Mouse (Mus musculus) kidney, postnatal 0 days (tissue): ENCODE results near the gene Ppm1l. TPM values are rescaled to one million over a fixed set of nuclear protein-coding genes. Genes with fewer than 3 reads are reported as not detected.
"Not testable (repeated sequence)": the region's sequence is repeated elsewhere in the genome, so short reads cannot be mapped to it uniquely, and the experiment has no call there.

Experiments
- ATAC-seq: fragments of 200-750 bp; cut with Nextera tagmentation; replicated peaks from 2 replicates; pipeline ENCODE4 v1.8.0; 2017; ENCODE audit warnings: low read depth, moderate number of reproducible peaks, moderate TSS enrichment, moderate library complexity; ENCODE audit not compliant: low FRiP score
- DNase-seq: peaks from one replicate; pipeline ENCODE4 v3.0.0-alpha.2; 2016; ENCODE audit warnings: low spot score
- H3K27ac ChIP-seq: fragments of 300-500 bp; sonication (generic); 2 replicates; pipeline ENCODE4 v1.5.1; 2014; ENCODE audit warnings: mild to moderate bottlenecking
- H3K27me3 ChIP-seq: fragments of 300-500 bp; sonication (generic); 2 replicates; pipeline ENCODE4 v1.6.1; 2014; ENCODE audit warnings: low read length, mixed read lengths; ENCODE audit not compliant: insufficient read depth
- H3K36me3 ChIP-seq: fragments of 300-500 bp; sonication (generic); 2 replicates; pipeline ENCODE4 v1.6.1; 2014; ENCODE audit warnings: low read length, mixed read lengths; ENCODE audit not compliant: insufficient read depth
- H3K4me1 ChIP-seq: fragments of 300-500 bp; sonication (generic); replicated peaks from 2 replicates; pipeline ENCODE4 v1.6.1; 2014; ENCODE audit warnings: antibody characterized with exemption, low read length, mixed read lengths; ENCODE audit not compliant: insufficient read depth
- H3K4me2 ChIP-seq: fragments of 300-500 bp; sonication (generic); 2 replicates; pipeline ENCODE4 v1.6.1; 2014; ENCODE audit warnings: mild to moderate bottlenecking, low read length, moderate library complexity, mixed read lengths
- H3K4me3 ChIP-seq: fragments of 300-500 bp; sonication (generic); replicated peaks from 2 replicates; pipeline ENCODE4 v1.5.1; 2014; ENCODE audit warnings: low read depth, low read length
- H3K9ac ChIP-seq: fragments of 300-500 bp; sonication (generic); 2 replicates; pipeline ENCODE4 v1.6.1; 2014; ENCODE audit warnings: low read depth, low read length
- H3K9me3 ChIP-seq: fragments of 300-500 bp; sonication (generic); replicated peaks from 2 replicates; pipeline ENCODE4 v1.6.1; 2016; ENCODE audit warnings: low read length, inconsistent platforms, mixed read lengths
- CTCF ChIP-seq: IDR thresholded peaks from 2 replicates; pipeline ENCODE4 v1.5.1; 2016; ENCODE audit warnings: antibody characterized with exemption, low read depth, mild to moderate bottlenecking, moderate library complexity
- WGBS: fragments of 180-500 bp; shearing (Covaris S2); extraction: QIAGEN DNeasy Blood & Tissue Kit; methylation state at CpG from one replicate; pipeline ENCODE4 v1.1.7; 2014; 5-methylcytosine and 5-hydroxymethylcytosine counted together
- polyA plus RNA-seq: library from polyadenylated mRNA; unstranded; fragments of >200 nt; fragmentation: Nextera tagmentation; extraction: Ambion mirVana; gene quantifications from 2 replicates; pipeline ENCODE4 v1.2.1, GENCODE M21; 2015

Gene Ppm1l
- polyA plus RNA-seq, 1 experiment from 2014 or later, result 5.6 TPM

- H3K9ac ChIP-seq, result no peak overlapping the region
- no peak for ATAC-seq
- no peak overlapping the region for H3K27ac ChIP-seq
Observed at GRCm38 (mm10) chr3:69374538-69374937, 57.9 kb downstream of the Ppm1l start.

GRCm38 (mm10) chr3:69374983-69375382 is 58.3 kb downstream of the Ppm1l start:
- 79% methylated on average over 5 of the region's 5 CpGs for WGBS
- Histone ChIP-seq H3K27ac (no peak overlapping the region), H3K9me3 (no peaks in the 10 kb centered on the region), H3K9ac (no peak overlapping the region), H3K4me2 (no peak overlapping the region), H3K27me3 (no peaks in the 10 kb centered on the region), H3K4me3 (no peak overlapping the region), H3K4me1 (no peaks in the 10 kb centered on the region), H3K36me3 (no peaks in the 10 kb centered on the region)
- TF ChIP-seq CTCF, result no peak
- ATAC-seq, result no peak
- no peak for DNase-seq

More at GRCm38 (mm10) chr3:69374538-69374937, 57.9 kb downstream of the Ppm1l start:
- Histone ChIP-seq H3K36me3 (no peaks in the 10 kb centered on the region), H3K27me3 (no peaks in the 10 kb centered on the region), H3K4me3 (no peak overlapping the region), H3K9me3 (no peaks in the 10 kb centered on the region), H3K4me2 (no peak overlapping the region), H3K4me1 (no peaks in the 10 kb centered on the region)
- DNase-seq, result no peak
- TF ChIP-seq CTCF, result no peak
- 91% methylated on average over 5 of the region's 5 CpGs for WGBS

GRCm38 (mm10) chr3:69381213-69381612 is 64.6 kb downstream of the Ppm1l start:
- Histone ChIP-seq H3K27me3 (no peaks in the 10 kb centered on the region), H3K9ac (no peak overlapping the region), H3K4me2 (no peak overlapping the region), H3K4me3 (no peak overlapping the region), H3K9me3 (no peaks in the 10 kb centered on the region), H3K4me1 (no peaks in the 10 kb centered on the region), H3K36me3 (no peaks in the 10 kb centered on the region), H3K27ac (no peak overlapping the region)
- TF ChIP-seq CTCF, result no peak
- no peak for ATAC-seq
- 82% methylated on average over 4 of the region's 4 CpGs for WGBS
- DNase-seq, result no peak

- H3K27me3 ChIP-seq, H3K27ac ChIP-seq, H3K4me3 ChIP-seq, H3K36me3 ChIP-seq, H3K9ac ChIP-seq, H3K4me2 ChIP-seq, H3K9me3 ChIP-seq, H3K4me1 ChIP-seq, ATAC-seq, DNase-seq: not testable (repeated sequence)
- WGBS, result 73% methylated on average over 10 of the region's 10 CpGs
Observed at GRCm38 (mm10) chr3:69391834-69392233, 75.2 kb downstream of the Ppm1l start.

- Histone ChIP-seq H3K4me1 (no peaks in the 10 kb centered on the region), H3K9me3 (no peaks in the 10 kb centered on the region), H3K27me3 (no peaks in the 10 kb centered on the region), H3K9ac (no peak overlapping the region), H3K4me3 (no peak overlapping the region), H3K27ac (no peak overlapping the region), H3K4me2 (no peak overlapping the region), H3K36me3 (no peaks in the 10 kb centered on the region)
- WGBS, result 80% methylated on average over 5 of the region's 5 CpGs
- DNase-seq (no peak), ATAC-seq (no peak)
- no peak for TF ChIP-seq CTCF
Observed at GRCm38 (mm10) chr3:69392298-69392697, 75.6 kb downstream of the Ppm1l start.

GRCm38 (mm10) chr3:69393079-69393478 is 76.4 kb downstream of the Ppm1l start:
- H3K36me3 ChIP-seq, result no peaks in the 10 kb centered on the region
- H3K9me3 ChIP-seq, result no peaks in the 10 kb centered on the region
- no peak for DNase-seq
- H3K9ac ChIP-seq, result no peak overlapping the region
- WGBS, result 88% methylated on average over 9 of the region's 9 CpGs
- H3K4me3 ChIP-seq, result no peak overlapping the region
- H3K4me2 ChIP-seq, result no peak overlapping the region
- no peak overlapping the region for H3K27ac ChIP-seq
- TF ChIP-seq CTCF, result no peak
- H3K4me1 ChIP-seq, result no peaks in the 10 kb centered on the region
- H3K27me3 ChIP-seq, result no peaks in the 10 kb centered on the region
- ATAC-seq, result no peak

- Histone ChIP-seq H3K9ac (no peak overlapping the region), H3K4me2 (no peak overlapping the region), H3K27me3 (no peaks in the 10 kb centered on the region), H3K4me1 (no peaks in the 10 kb centered on the region), H3K4me3 (no peak overlapping the region), H3K27ac (no peak overlapping the region), H3K9me3 (no peaks in the 10 kb centered on the region), H3K36me3 (no peaks in the 10 kb centered on the region)
- no peak for ATAC-seq
- no peak for TF ChIP-seq CTCF
- no peak for DNase-seq
- 57% methylated on average over 2 of the region's 3 CpGs for WGBS
Observed at GRCm38 (mm10) chr3:69393991-69394390, 77.3 kb downstream of the Ppm1l start.
